Mouse (Mus musculus): ENCODE measurements around the gene Ccdc122. TPM values are rescaled to one million over a fixed set of nuclear protein-coding genes. Genes with fewer than 3 reads are reported as not detected.

Gene Ccdc122
- polyA plus RNA-seq, 1 experiment: 2.5 TPM

DNA sequence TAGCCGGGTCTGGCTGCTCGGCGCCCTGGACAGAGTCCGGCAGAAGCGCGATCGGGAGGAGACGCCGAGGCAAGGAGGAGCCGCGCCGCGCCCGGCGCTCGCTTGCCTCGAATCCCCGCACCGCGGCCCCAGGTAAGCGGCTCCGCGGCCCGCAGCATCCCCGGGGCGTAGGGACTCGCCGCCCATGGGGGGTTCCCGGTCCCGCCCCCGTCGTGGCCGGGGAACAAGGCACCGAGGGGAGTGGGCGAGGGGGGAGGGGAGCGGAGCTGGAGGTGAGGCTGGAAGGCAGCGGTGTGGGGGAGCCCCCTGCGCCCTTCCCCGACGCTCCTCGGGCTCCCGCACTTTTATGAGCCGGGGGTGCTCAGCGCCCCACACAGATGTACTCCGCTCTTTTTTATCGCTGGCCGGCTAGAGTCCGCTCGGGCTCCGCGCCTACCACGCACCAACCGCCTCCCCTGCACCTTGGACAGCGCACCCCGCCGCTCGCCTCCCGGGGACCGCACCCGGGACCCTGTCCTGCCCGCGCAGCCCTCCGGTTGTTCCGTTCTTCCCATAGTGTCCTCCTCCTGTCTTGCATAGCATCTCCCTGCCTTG lies 120.4 kb downstream of the Ccdc122 start:
- Histone ChIP-seq H3K4me1 (ENCODE audit: control insufficient read depth, insufficient read depth, low read length) (peaks cover 12% of the 10 kb centered on the region), H3K4me3 (ENCODE audit: control insufficient read depth, low read depth, low read length) (peak overlapping the region; percentile 82), H3K36me3 (ENCODE audit: control insufficient read depth, insufficient read depth, low read length) (no peaks in the 10 kb centered on the region), H3K27me3 (ENCODE audit: control insufficient read depth, insufficient read depth, low read length) (no peaks in the 10 kb centered on the region), H3K27ac (ENCODE audit: control insufficient read depth, insufficient read depth, low read depth, low read length) (no peak overlapping the region)
- TF ChIP-seq CTCF (IDR thresholded peaks at IDR 0.05; ENCODE audit: control insufficient read depth, insufficient read depth, insufficient replicate concordance, low read depth, low read length) (no peak), POLR2A (IDR thresholded peaks at IDR 0.05; ENCODE audit: control insufficient read depth, low read depth, low read length) (no peak)

DNA sequence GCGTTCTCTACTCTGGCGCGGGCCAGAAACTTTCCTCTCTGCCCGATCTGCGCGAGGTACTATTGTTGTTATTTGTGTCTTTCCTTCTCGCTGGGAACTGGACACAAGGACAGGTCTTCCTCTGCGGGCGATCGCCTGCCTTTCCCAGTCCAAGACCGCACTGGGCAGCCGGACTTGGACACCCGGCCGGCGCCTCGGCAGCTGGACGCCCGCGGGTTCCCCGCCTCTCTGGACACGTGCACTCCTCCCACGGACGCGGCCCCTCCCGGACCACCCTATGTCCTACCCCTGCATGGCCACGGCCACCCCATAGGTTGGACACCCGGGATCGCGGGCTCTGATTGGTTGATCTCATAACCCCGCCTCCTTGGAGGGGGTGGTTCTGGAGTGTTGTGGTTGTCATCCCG lies 120.9 kb downstream of the Ccdc122 start:
- Histone ChIP-seq H3K4me1 (ENCODE audit: control insufficient read depth, insufficient read depth, low read length) (peaks cover 12% of the 10 kb centered on the region), H3K4me3 (ENCODE audit: control insufficient read depth, low read depth, low read length) (peak overlapping the region; percentile 82), H3K27ac (ENCODE audit: control insufficient read depth, insufficient read depth, low read depth, low read length) (no peak overlapping the region), H3K27me3 (ENCODE audit: control insufficient read depth, insufficient read depth, low read length) (no peaks in the 10 kb centered on the region), H3K36me3 (ENCODE audit: control insufficient read depth, insufficient read depth, low read length) (no peaks in the 10 kb centered on the region)
- no peak for TF ChIP-seq CTCF (IDR thresholded peaks at IDR 0.05; ENCODE audit: control insufficient read depth, insufficient read depth, insufficient replicate concordance, low read depth, low read length)
- no peak for TF ChIP-seq POLR2A (IDR thresholded peaks at IDR 0.05; ENCODE audit: control insufficient read depth, low read depth, low read length)

DNA sequence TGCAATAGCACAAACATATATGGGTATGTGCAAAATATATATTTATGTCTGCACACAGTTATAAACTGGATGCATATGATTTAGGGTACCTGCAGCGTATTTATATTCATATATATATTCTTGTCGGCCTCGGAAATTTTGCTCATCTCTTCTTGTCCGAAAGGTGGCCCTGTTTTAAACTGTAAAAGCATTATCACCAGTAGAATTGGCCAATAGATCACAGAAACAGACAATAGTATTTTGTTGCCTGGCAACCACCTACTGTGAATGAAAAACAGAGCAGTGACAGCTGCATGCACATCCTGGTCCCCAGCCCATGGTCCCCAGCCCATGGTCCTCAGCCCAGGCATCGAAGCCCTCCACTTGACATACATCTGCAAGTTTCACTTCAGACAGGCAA lies 122.8 kb downstream of the Ccdc122 start:
- H3K36me3 ChIP-seq (ENCODE audit: control insufficient read depth, insufficient read depth, low read length): no peaks in the 10 kb centered on the region
- no peak overlapping the region for H3K27ac ChIP-seq (ENCODE audit: control insufficient read depth, insufficient read depth, low read depth, low read length)
- no peaks in the 10 kb centered on the region for H3K27me3 ChIP-seq (ENCODE audit: control insufficient read depth, insufficient read depth, low read length)
- no peak overlapping the region for H3K4me3 ChIP-seq (ENCODE audit: control insufficient read depth, low read depth, low read length)
- no peak for TF ChIP-seq CTCF (IDR thresholded peaks at IDR 0.05; ENCODE audit: control insufficient read depth, insufficient read depth, insufficient replicate concordance, low read depth, low read length)
- H3K4me1 ChIP-seq (ENCODE audit: control insufficient read depth, insufficient read depth, low read length): peaks cover 10% of the 10 kb centered on the region

Other genes with a start within 250 kb of the Ccdc122 start
- 2.6 and 2.9 TPM in 2 replicates for gene Lacc1, start 132 bp downstream of the Ccdc122 start, polyA plus RNA-seq (2012; rRNA removed)
- 3.9 and 5.1 TPM in 2 replicates for gene Enox1, start 120.0 kb downstream of the Ccdc122 start, polyA plus RNA-seq (2012; rRNA removed)